Comparison of ENCODE assay signal across 8 mouse cellular contexts in genomic region chr16:30387871-30388460, GRCm38 (mm10). TPM values are rescaled to one million over a fixed set of nuclear protein-coding genes. Genes with fewer than 3 reads are reported as not detected.
DNase-seq lines count a peak whose midpoint lies in the region; ATAC-seq lines count a peak whose summit lies in the region.

No protein-coding gene starts in this region.

- H3K4me2 ChIP-seq in embryonic facial prominence, embryonic 12.5 days (replicated peaks): peak overlapping the region; percentile 95
- H3K4me2 ChIP-seq in heart, embryonic 11.5 days: peak overlapping the region; percentile 95
- peak overlapping the region; percentile 92 for H3K4me2 ChIP-seq in kidney, embryonic 14.5 days (replicated peaks; ENCODE audit: low read depth, low read length)
- peak overlapping the region; percentile 97 for H3K4me2 ChIP-seq in liver, embryonic 15.5 days
- H3K4me2 ChIP-seq in neural tube, embryonic 13.5 days: peak overlapping the region; percentile 97

- H3K9ac ChIP-seq in embryonic facial prominence, embryonic 12.5 days: peak overlapping the region; percentile 94
- peak overlapping the region; percentile 84 for H3K9ac ChIP-seq in heart, embryonic 11.5 days (ENCODE audit: low read depth, low read length)
- H3K9ac ChIP-seq in kidney, embryonic 14.5 days (ENCODE audit: low read depth, low read length): peak overlapping the region; percentile 95
- H3K9ac ChIP-seq in liver, embryonic 15.5 days: peak overlapping the region; percentile 92
- peak overlapping the region; percentile 96 for H3K9ac ChIP-seq in neural tube, embryonic 13.5 days

- peak overlapping the region; percentile 74; the same call in 1 of the 2 replicates for H3K27ac ChIP-seq in embryonic facial prominence, embryonic 12.5 days
- peak overlapping the region; percentile 73 for H3K27ac ChIP-seq in heart, embryonic 11.5 days (ENCODE audit: low read depth, low read length)
- no peak overlapping the region for H3K27ac ChIP-seq in kidney, embryonic 14.5 days (ENCODE audit: low read depth, low read length)
- H3K27ac ChIP-seq in liver, embryonic 15.5 days (replicated peaks): peak overlapping the region; percentile 85
- H3K27ac ChIP-seq in neural tube, embryonic 13.5 days (replicated peaks): peak overlapping the region; percentile 81

- peak overlapping the region; percentile 97 for H3K4me3 ChIP-seq in embryonic facial prominence, embryonic 12.5 days
- peak overlapping the region; percentile 93 for H3K4me3 ChIP-seq in heart, embryonic 11.5 days (ENCODE audit: low read depth, low read length)
- H3K4me3 ChIP-seq in kidney, embryonic 14.5 days (ENCODE audit: low read length): peak overlapping the region; percentile 94
- H3K4me3 ChIP-seq in liver, embryonic 15.5 days (replicated peaks): peak overlapping the region; percentile 98
- H3K4me3 ChIP-seq in neural tube, embryonic 13.5 days: peak overlapping the region; percentile 91

- DNase-seq in 416B (ENCODE audit: low read depth): peak; percentile 44
- peak; percentile 19 for DNase-seq in adrenal gland, adult 8-10 months
- peak; percentile 71 for DNase-seq in testis, postnatal 10 days (ENCODE audit: low spot score)

- under 1% methylated on average over 49 of the region's 49 CpGs for WGBS in embryonic facial prominence, embryonic 12.5 days
- under 1% methylated on average over 41 of the region's 49 CpGs for WGBS in heart, embryonic 11.5 days (ENCODE audit: insufficient replicate concordance)
- under 1% methylated on average over 49 of the region's 49 CpGs for WGBS in kidney, embryonic 14.5 days
- WGBS in liver, embryonic 15.5 days (ENCODE audit: insufficient replicate concordance): under 1% methylated on average over 48 of the region's 49 CpGs
- under 1% methylated on average over 49 of the region's 49 CpGs for WGBS in neural tube, embryonic 13.5 days

- H3K9me3 ChIP-seq in embryonic facial prominence, embryonic 12.5 days: no peaks in the 10 kb centered on the region
- no peaks in the 10 kb centered on the region for H3K9me3 ChIP-seq in heart, embryonic 11.5 days (replicated peaks; ENCODE audit: control insufficient read depth, low read length)
- H3K9me3 ChIP-seq in kidney, embryonic 14.5 days (ENCODE audit: control insufficient read depth, low read length): no peaks in the 10 kb centered on the region; the same call in 1 of the 2 replicates
- H3K9me3 ChIP-seq in liver, embryonic 15.5 days (replicated peaks): no peaks in the 10 kb centered on the region
- H3K9me3 ChIP-seq in neural tube, embryonic 13.5 days: no peaks in the 10 kb centered on the region

- H3K4me1 ChIP-seq in embryonic facial prominence, embryonic 12.5 days: peaks cover 16% of the 10 kb centered on the region
- peaks cover 10% of the 10 kb centered on the region for H3K4me1 ChIP-seq in heart, embryonic 11.5 days (ENCODE audit: control insufficient read depth, insufficient read depth, low read length)
- H3K4me1 ChIP-seq in kidney, embryonic 14.5 days (ENCODE audit: control insufficient read depth, insufficient read depth, low read length): peaks cover 18% of the 10 kb centered on the region
- peaks cover 52% of the 10 kb centered on the region for H3K4me1 ChIP-seq in liver, embryonic 15.5 days (replicated peaks)
- peaks cover 33% of the 10 kb centered on the region for H3K4me1 ChIP-seq in neural tube, embryonic 13.5 days (replicated peaks)

- no peaks in the 10 kb centered on the region for H3K27me3 ChIP-seq in embryonic facial prominence, embryonic 12.5 days
- no peaks in the 10 kb centered on the region for H3K27me3 ChIP-seq in heart, embryonic 11.5 days (ENCODE audit: control insufficient read depth, insufficient read depth, low read length)
- no peaks in the 10 kb centered on the region for H3K27me3 ChIP-seq in kidney, embryonic 14.5 days (ENCODE audit: control insufficient read depth, insufficient read depth, low read length)
- no peaks in the 10 kb centered on the region for H3K27me3 ChIP-seq in liver, embryonic 15.5 days
- 0 out of 2 replicates have a peak, but pooled peaks cover 4% of the 10 kb centered on the region for H3K27me3 ChIP-seq in neural tube, embryonic 13.5 days

- H3K36me3 ChIP-seq in embryonic facial prominence, embryonic 12.5 days: 0 out of 2 replicates have a peak, but pooled peaks cover 9% of the 10 kb centered on the region
- peaks cover 7% of the 10 kb centered on the region for H3K36me3 ChIP-seq in heart, embryonic 11.5 days (ENCODE audit: control insufficient read depth, insufficient read depth, low read length)
- peaks cover 10% of the 10 kb centered on the region; the same call in 1 of the 2 replicates for H3K36me3 ChIP-seq in kidney, embryonic 14.5 days (ENCODE audit: control insufficient read depth, insufficient read depth, low read length)
- H3K36me3 ChIP-seq in liver, embryonic 15.5 days (replicated peaks): peaks cover 14% of the 10 kb centered on the region
- peaks cover 13% of the 10 kb centered on the region; the same call in 1 of the 2 replicates for H3K36me3 ChIP-seq in neural tube, embryonic 13.5 days

- ATAC-seq in embryonic facial prominence, embryonic 12.5 days (ENCODE audit: insufficient number of reproducible peaks, insufficient read depth, low FRiP score, low TSS enrichment): peak; percentile 70
- ATAC-seq in heart, embryonic 11.5 days (replicated peaks; ENCODE audit: insufficient number of reproducible peaks, low FRiP score, low TSS enrichment): peak; percentile 71
- peak; percentile 58 for ATAC-seq in kidney, embryonic 14.5 days (ENCODE audit: low FRiP score, low TSS enrichment)
- peak; percentile 60 for ATAC-seq in liver, embryonic 15.5 days (ENCODE audit: insufficient read depth)
- ATAC-seq in neural tube, embryonic 13.5 days (ENCODE audit: low read depth): peak; percentile 77

RNA-seq across cellular contexts. Expression of gene Atp13a3, which starts 17.8 kb away (rescaled TPM):
- 100 to 1,000 TPM in 1 of 4 experiments, 10 to 100 TPM in 3; 64.3 to 103 (median 80.5) TPM for total RNA-seq in adrenal gland, adult 8-10 months (2022)
- polyA plus RNA-seq in embryonic facial prominence, embryonic 12.5 days (2016; fragmentation: Nextera tagmentation; extraction: Ambion mirVana): 13.1 and 15.2 TPM in 2 replicates
- 14.3 TPM in 2 replicates for polyA plus RNA-seq in heart, embryonic 11.5 days (2014; fragmentation: Nextera tagmentation; extraction: Ambion mirVana)
- 13.5 and 20.2 TPM in 2 replicates for polyA plus RNA-seq in kidney, embryonic 14.5 days (2014; fragmentation: Nextera tagmentation; extraction: Ambion mirVana)
- 6.2 and 6.5 TPM in 2 replicates for polyA plus RNA-seq in liver, embryonic 15.5 days (2015; fragmentation: Nextera tagmentation; extraction: Ambion mirVana)
- polyA plus RNA-seq in neural tube, embryonic 13.5 days (2015; fragmentation: Nextera tagmentation; extraction: Ambion mirVana): 7.8 and 9.0 TPM in 2 replicates

Comparison
In these comparisons a context has a peak if more than half of its experiments do, and no peak if none do; other contexts are left out.
1. DNase-seq: peak in every context shown above with its lines; median percentile 71 in testis, postnatal 10 days; 44 in 416B; 19 in adrenal gland, adult 8-10 months.